Mouse (Mus musculus): ENCODE measurements around the gene Ramp2. TPM values are rescaled to one million over a fixed set of nuclear protein-coding genes. Genes with fewer than 3 reads are reported as not detected.

Gene Ramp2
- polyA plus RNA-seq, 1 experiment from 2014 or later, result 196 TPM

DNA sequence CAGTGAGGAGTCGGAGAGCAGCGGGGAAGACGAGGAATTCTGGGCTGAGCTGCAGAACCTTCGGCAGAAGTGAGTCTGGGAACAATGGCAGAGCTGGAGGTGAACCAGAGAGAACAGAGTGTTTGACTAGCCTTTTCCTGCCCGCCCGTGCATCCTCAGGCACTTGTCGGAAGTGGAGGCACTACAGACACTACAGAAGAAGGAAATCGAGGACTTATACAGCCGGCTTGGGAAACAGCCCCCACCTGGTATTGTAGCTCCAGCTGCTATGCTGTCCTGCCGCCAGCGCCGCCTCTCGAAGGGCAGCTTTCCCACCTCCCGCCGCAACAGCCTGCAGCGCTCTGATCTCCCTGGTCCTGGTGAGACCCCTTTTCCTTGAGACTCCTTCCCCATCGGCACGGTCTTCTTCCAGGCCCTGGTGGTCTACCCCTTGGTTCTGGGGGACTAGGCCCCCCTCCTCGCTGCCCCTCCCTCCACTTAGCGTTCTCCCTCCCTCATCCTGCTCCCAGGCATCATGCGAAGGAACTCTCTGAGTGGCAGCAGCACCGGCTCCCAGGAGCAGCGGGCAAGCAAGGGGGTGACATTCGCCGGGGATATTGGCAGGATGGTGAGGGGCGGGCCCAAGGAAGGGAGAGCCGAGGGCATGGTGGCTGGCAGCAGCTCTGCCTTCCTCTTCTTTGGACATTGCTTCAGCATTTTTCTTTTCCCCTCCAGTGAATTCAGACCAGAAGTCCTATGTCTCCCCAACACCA, 30.7 kb downstream of the Ramp2 start:
- no peak for ATAC-seq (replicated peaks; ENCODE audit: insufficient number of reproducible peaks, insufficient read depth, low FRiP score, low read depth)
- 38% methylated on average over 27 of the region's 27 CpGs for WGBS
- no peaks in the 10 kb centered on the region; the same call in 1 of the 2 replicates for H3K36me3 ChIP-seq
- no peaks in the 10 kb centered on the region for H3K9me3 ChIP-seq (replicated peaks)
- H3K9ac ChIP-seq, result no peak overlapping the region
- peaks cover 3% of the 10 kb centered on the region; the same call in 1 of the 2 replicates for H3K27me3 ChIP-seq
- H3K4me3 ChIP-seq, result peak overlapping the region; percentile 69; the same call in 1 of the 2 replicates
- H3K4me2 ChIP-seq, result peak overlapping the region; percentile 80
- peaks cover 26% of the 10 kb centered on the region for H3K4me1 ChIP-seq (replicated peaks)
- H3K27ac ChIP-seq, result no peak overlapping the region

DNA sequence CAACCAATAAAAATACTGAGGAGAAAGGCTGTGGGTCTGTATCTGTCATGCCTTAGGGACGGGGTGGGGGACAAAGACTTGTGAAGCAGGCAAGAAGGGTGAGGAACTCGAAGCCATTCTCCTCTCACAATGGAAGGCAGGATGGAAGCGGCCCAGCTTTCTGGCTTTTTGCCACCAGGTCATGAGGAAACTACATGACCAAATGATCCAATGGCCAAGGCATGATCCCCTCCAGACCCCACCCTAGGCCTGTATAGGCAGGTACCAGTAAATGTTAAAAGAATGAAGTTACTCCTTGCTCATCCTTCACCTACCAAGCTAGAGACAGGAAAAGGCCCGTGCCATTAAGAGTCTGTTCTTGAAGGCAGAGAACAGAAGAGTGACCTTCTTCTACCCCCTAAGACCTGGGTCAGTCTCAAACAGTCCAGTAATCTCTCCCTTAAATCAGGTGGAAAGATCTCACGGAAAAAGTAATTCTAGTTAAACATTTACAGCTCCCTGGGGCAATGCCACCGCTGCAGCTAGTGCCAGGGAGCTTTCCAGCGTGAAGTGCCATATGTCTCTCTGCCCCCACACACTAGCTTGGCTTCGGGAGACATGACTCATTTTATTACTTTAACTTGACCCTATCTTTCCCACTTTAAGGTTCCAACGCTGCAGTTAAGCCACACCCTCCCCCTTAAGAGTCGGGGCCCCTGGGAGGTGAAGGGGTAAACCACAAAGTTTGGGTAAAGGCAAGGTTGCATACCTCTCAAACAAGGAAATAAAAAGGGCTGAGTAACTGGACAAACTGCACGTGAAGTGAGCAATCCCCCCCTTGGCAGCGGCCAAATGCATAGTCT, 31.8 kb downstream of the Ramp2 start:
- Histone ChIP-seq H3K9ac (peak overlapping the region; percentile 76), H3K4me3 (peak overlapping the region; percentile 69), H3K4me2 (peak overlapping the region; percentile 80), H3K4me1 (replicated peaks) (peaks cover 26% of the 10 kb centered on the region), H3K36me3 (no peaks in the 10 kb centered on the region; the same call in 1 of the 2 replicates), H3K27ac (no peak overlapping the region), H3K27me3 (peaks cover 3% of the 10 kb centered on the region; the same call in 1 of the 2 replicates), H3K9me3 (replicated peaks) (no peaks in the 10 kb centered on the region)
- WGBS, result 62% methylated on average over 12 of the region's 12 CpGs
- no peak for ATAC-seq (replicated peaks; ENCODE audit: insufficient number of reproducible peaks, insufficient read depth, low FRiP score, low read depth)

DNA sequence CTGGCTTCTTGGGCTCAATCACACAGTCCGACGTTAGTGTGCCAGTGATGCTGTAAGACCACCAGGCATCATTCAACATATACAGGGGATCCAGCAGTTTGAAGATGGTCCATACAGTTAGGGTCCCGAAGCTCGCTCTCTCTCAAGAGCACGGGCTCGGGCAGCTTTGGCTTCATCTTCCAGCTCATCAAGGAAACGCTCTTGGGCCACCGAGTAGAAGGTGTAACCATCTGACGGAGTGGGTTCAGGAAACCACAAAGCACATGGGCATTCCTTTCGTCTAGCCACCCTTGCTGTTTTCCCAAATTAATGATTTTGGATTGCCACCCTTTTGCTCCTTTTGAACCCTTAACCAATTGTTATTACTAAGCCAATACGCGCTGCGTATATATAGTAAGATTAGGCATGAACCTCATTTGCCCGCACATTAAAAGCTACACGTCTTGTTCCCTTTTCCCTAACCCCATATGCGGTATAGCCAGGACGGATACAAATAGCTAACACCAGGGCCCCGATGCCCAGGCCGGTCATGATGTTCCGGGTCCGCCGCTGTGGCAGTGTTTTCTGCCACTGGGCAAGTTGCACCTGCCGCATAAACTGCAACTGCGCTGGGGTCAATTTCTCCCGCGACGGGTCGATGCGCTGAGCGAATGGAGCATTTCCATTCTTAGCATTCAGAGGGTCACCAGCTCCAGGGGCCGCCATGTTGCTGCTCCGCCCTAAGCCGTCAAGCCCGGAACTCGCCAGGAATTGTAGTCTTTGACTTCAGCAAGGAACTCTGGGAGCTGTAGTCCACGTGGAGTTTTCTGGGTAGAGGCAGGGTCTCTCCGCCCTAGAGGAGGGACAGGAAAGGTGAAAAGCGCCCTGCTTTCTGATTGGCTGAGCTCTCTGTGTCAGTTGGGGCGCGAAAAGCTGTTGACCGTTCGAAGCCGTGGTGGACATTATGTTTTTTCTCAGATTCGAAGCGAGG, 32.7 kb downstream of the Ramp2 start, which contains the start of the genes Cntd1 and Coa3:
Gene Cntd1, plus strand, starts transcription at position 790 of the 970 bp plus-strand sequence.
Gene Coa3, minus strand, starts transcription at position 892 of the 970 bp plus-strand sequence.
- Histone ChIP-seq H3K36me3 (no peaks in the 10 kb centered on the region; the same call in 1 of the 2 replicates), H3K4me1 (replicated peaks) (peaks cover 26% of the 10 kb centered on the region), H3K27me3 (peaks cover 3% of the 10 kb centered on the region; the same call in 1 of the 2 replicates), H3K27ac (peak within 1 kb of the TSS; percentile 80), H3K9me3 (replicated peaks) (no peaks in the 10 kb centered on the region), H3K9ac (peak within 1 kb of the TSS; percentile 76), H3K4me3 (peak within 1 kb of the TSS; percentile 69), H3K4me2 (peak within 1 kb of the TSS; percentile 80)
- WGBS, result 7% methylated on average over 45 of the region's 45 CpGs
- ATAC-seq (replicated peaks; ENCODE audit: insufficient number of reproducible peaks, insufficient read depth, low FRiP score, low read depth), result peak; percentile 95

DNA sequence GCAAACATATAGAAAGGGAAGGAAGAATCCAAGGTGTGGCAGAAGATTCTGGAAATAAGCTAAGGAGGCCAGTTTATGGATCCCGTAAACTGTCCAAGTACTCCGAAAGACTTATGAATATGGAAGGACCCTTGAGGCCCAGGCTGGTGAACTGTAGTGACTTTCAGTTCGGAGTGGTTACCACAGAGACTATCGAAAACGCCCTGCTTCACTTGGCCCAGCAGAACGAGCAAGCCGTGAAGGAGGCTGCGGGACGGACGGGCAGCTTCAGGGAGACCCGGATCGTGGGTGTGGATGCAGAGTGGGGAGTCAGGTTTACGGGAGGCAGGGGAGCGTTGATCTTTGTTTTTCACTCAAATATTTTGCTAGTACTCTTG, 33.4 kb downstream of the Ramp2 start:
- Histone ChIP-seq H3K9me3 (replicated peaks) (no peaks in the 10 kb centered on the region), H3K36me3 (no peaks in the 10 kb centered on the region; the same call in 1 of the 2 replicates), H3K4me3 (peak overlapping the region; percentile 69), H3K9ac (no peak overlapping the region), H3K4me1 (replicated peaks) (peaks cover 26% of the 10 kb centered on the region), H3K27me3 (peaks cover 3% of the 10 kb centered on the region; the same call in 1 of the 2 replicates), H3K27ac (no peak overlapping the region), H3K4me2 (peak overlapping the region; percentile 80)
- 59% methylated on average over 14 of the region's 14 CpGs for WGBS
- no peak for ATAC-seq (replicated peaks; ENCODE audit: insufficient number of reproducible peaks, insufficient read depth, low FRiP score, low read depth)

DNA sequence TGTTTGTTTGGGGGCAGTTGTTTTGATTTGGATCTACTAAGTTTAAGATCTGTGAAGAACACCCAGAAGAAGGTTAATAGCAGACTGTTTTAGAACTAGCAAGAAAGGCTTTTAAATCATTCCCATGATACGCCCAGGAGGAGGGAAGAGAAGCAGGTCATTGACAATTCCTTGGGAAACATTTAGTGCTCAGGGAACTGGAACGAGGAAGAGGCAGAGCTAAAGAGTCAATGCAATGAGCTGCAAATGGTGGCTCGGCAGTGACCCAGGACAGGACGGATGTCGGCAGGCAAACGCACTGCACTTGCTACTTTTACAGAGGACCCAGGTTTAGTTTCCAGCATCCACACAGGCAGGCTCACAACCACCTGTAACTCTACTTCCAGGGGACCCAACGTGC, 35.0 kb downstream of the Ramp2 start:
- no peak overlapping the region for H3K27ac ChIP-seq
- H3K4me2 ChIP-seq, result no peak overlapping the region
- peaks cover 26% of the 10 kb centered on the region for H3K4me1 ChIP-seq (replicated peaks)
- WGBS, result 50% methylated on average over 7 of the region's 7 CpGs
- H3K36me3 ChIP-seq, result no peaks in the 10 kb centered on the region; the same call in 1 of the 2 replicates
- H3K9ac ChIP-seq, result no peak overlapping the region
- no peak for ATAC-seq (replicated peaks; ENCODE audit: insufficient number of reproducible peaks, insufficient read depth, low FRiP score, low read depth)
- peaks cover 3% of the 10 kb centered on the region; the same call in 1 of the 2 replicates for H3K27me3 ChIP-seq
- H3K9me3 ChIP-seq (replicated peaks), result no peaks in the 10 kb centered on the region
- H3K4me3 ChIP-seq, result no peak overlapping the region

DNA sequence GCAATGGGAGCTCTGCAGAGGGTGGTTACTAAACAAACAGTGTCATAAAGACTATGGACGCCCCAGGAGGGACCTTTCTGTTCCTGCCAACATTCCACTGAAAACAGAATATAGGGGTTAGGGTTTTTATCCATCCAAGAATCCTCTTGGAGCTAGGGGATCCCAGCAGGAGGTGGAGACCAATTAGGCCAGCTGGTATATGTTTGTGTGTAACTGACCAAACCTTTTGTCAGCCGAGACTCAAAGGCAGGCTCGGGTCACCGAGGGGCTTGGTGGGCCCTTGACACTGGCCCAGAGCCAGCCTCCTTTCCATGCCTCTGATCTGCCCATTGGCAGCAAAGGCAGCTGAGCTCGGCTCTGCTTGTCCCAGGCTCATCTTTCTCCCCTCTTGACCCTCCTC, 37.1 kb downstream of the Ramp2 start:
- Histone ChIP-seq H3K4me3 (no peak overlapping the region), H3K36me3 (0 out of 2 replicates have a peak, but pooled peaks cover 8% of the 10 kb centered on the region), H3K4me1 (replicated peaks) (peaks cover 8% of the 10 kb centered on the region), H3K9ac (no peak overlapping the region), H3K27ac (no peak overlapping the region), H3K9me3 (replicated peaks) (no peaks in the 10 kb centered on the region), H3K27me3 (peaks cover 3% of the 10 kb centered on the region; the same call in 1 of the 2 replicates), H3K4me2 (no peak overlapping the region)
- no peak for ATAC-seq (replicated peaks; ENCODE audit: insufficient number of reproducible peaks, insufficient read depth, low FRiP score, low read depth)
- 31% methylated on average over 5 of the region's 5 CpGs for WGBS

DNA sequence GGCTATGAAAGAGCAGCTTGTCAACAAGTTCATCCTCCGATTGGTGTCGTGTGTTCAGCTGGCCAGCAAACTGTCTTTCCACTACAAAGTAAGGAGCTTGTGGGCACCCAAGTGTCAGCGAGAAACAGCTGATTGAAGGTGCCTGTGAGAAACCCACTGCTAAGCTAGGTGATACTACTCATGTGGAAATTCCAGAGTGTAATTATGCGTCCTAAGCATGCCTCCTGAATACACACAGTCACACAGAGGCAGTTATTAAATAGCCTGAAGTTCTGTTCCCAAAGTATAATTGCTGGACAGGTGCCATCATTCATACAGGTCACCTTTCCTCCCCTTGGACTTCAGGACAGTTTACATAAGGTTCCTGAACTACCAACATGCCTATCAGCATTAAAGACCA, 38.0 kb downstream of the Ramp2 start:
- WGBS, result 57% methylated on average over 4 of the region's 4 CpGs
- no peak for ATAC-seq (replicated peaks; ENCODE audit: insufficient number of reproducible peaks, insufficient read depth, low FRiP score, low read depth)

DNA sequence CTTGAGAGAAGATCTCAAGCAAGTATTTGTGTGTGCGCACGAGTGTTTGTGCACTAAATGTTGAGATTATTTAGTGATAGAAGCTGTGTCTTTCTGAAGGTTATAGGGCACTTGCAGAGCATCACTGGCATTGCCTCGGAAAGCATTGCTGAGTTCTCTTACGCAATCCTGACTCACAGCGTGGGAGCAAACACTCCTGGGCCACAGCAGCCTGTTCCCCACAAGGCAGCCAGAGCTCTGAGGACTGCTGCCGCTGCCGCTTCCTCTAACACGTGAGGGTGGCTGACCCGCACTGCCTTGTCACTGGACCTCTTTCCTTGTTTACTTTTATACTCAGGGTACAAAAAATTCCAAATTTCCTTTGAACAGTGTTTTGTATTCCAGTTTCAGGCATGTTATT, 41.5 kb downstream of the Ramp2 start:
- Histone ChIP-seq H3K4me1 (replicated peaks) (no peaks in the 10 kb centered on the region), H3K9ac (no peak overlapping the region), H3K4me3 (no peak overlapping the region), H3K9me3 (replicated peaks) (no peaks in the 10 kb centered on the region), H3K27ac (no peak overlapping the region), H3K36me3 (peaks cover 45% of the 10 kb centered on the region), H3K4me2 (no peak overlapping the region), H3K27me3 (no peaks in the 10 kb centered on the region)
- WGBS, result 76% methylated on average over 9 of the region's 9 CpGs
- no peak for ATAC-seq (replicated peaks; ENCODE audit: insufficient number of reproducible peaks, insufficient read depth, low FRiP score, low read depth)

More for the DNA sequence above, 38.0 kb downstream of the Ramp2 start:
- Histone ChIP-seq H3K9ac (no peak overlapping the region), H3K4me1 (replicated peaks) (peaks cover 4% of the 10 kb centered on the region; the same call in 1 of the 2 replicates), H3K27ac (no peak overlapping the region), H3K4me3 (no peak overlapping the region), H3K27me3 (peaks cover 3% of the 10 kb centered on the region; the same call in 1 of the 2 replicates), H3K9me3 (replicated peaks) (no peaks in the 10 kb centered on the region), H3K4me2 (no peak overlapping the region), H3K36me3 (peaks cover 16% of the 10 kb centered on the region)

DNA sequence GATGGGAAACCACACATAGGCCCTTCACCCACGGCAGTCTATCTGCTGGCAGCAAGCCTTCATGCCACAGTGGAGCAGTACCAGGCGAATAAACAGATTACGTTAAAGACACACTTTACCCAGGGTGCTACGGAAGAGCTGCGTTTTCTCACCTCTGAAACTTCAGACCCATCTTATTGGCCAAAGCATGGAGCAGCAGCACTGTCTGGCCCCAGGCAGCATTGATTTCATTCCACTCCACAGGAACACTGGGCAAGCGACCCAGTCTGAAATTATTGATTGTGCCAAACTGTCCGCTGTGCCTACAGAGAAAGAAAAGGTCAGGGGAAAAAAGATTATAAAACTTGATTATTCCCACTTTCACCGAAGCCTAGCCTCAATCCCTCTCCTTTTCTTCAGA, 45.4 kb downstream of the Ramp2 start:
- Histone ChIP-seq H3K4me1 (replicated peaks) (no peaks in the 10 kb centered on the region), H3K4me2 (no peak overlapping the region), H3K4me3 (no peak overlapping the region), H3K36me3 (peaks cover 70% of the 10 kb centered on the region), H3K27me3 (no peaks in the 10 kb centered on the region), H3K9ac (no peak overlapping the region), H3K27ac (no peak overlapping the region), H3K9me3 (replicated peaks) (no peaks in the 10 kb centered on the region)
- ATAC-seq (replicated peaks; ENCODE audit: insufficient number of reproducible peaks, insufficient read depth, low FRiP score, low read depth), result no peak
- WGBS, result 94% methylated on average over 8 of the region's 8 CpGs

DNA sequence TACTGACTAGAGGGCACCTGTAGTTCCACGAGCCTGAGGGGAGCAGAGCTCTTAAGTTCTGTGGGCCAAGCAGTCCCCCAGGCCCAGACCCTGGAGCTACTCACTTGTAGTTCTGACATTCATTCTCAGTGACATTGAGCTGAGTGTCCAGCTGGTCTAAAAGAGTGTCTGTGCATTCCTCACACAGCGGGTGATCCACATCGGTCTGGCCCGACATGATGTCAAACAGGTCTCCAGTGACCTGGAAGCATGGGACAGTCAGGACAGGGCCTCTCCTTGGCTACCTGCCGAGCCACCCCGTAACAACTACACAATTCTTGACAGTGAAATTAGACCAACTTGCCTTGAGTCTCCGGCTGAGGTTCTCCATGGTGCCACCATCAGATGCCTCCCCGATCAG, 49.4 kb downstream of the Ramp2 start:
- Histone ChIP-seq H3K4me2 (no peak overlapping the region), H3K9ac (no peak overlapping the region), H3K36me3 (peaks cover 43% of the 10 kb centered on the region), H3K4me1 (replicated peaks) (no peaks in the 10 kb centered on the region), H3K4me3 (no peak overlapping the region), H3K9me3 (replicated peaks) (no peaks in the 10 kb centered on the region), H3K27me3 (no peaks in the 10 kb centered on the region), H3K27ac (no peak overlapping the region)
- ATAC-seq (replicated peaks; ENCODE audit: insufficient number of reproducible peaks, insufficient read depth, low FRiP score, low read depth), result no peak
- 92% methylated on average over 8 of the region's 8 CpGs for WGBS

Measured in heart, embryonic 15.5 days (tissue).